Mouse (Mus musculus): ENCODE measurements around the gene Rgs21.

- no peak for TF ChIP-seq POLR2A (IDR thresholded peaks at IDR 0.05; ENCODE audit: low read depth, low read length)
- TF ChIP-seq CTCF (IDR thresholded peaks at IDR 0.05; ENCODE audit: borderline replicate concordance, insufficient read depth, low read length), result no peak
Measured at GRCm38 (mm10) chr1:144569905-144570304, 2.4 kb upstream of the Rgs21 start.
